Mouse (Mus musculus): ENCODE measurements around the gene Cd200r3. TPM values are rescaled to one million over a fixed set of nuclear protein-coding genes. Genes with fewer than 3 reads are reported as not detected.

Gene Cd200r3
- polyA plus RNA-seq (2014; fragmentation: Nextera tagmentation; extraction: Ambion mirVana), result not detected in 2 replicates

DNA sequence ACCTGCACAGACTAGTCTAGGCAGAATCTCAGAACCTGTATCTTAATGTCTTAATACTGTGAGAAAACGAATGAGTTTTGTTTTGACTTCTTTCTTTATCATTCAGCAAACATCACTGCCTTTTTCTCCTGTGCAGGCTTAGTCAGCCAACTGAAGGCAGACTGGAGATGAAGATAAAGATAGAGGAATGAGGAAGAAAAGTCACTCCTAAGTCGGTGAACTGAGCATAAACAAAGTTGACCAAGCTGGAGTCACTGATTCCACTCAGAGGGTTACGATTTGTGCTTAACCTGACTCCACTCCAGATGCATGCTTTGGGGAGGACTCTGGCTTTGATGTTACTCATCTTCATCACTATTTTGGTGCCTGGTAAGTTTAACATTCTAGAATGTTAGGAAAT is at the start of gene Cd200r3:
Gene Cd200r3 (plus strand): TSS at position 211 of the 400 bp plus-strand sequence.
- H3K4me2 ChIP-seq (ENCODE audit: low read depth), result no peak within 1 kb of the TSS
- DNase-seq (ENCODE audit: low spot score) (no peak), ATAC-seq (ENCODE audit: insufficient read depth, low FRiP score, low TSS enrichment) (no peak)
- H3K9me3 ChIP-seq (ENCODE audit: control insufficient read depth, low read length), result no peaks in the 10 kb centered on the region
- H3K4me3 ChIP-seq (ENCODE audit: low read depth, low read length), result no peak within 1 kb of the TSS
- no peaks in the 10 kb centered on the region for H3K27me3 ChIP-seq (ENCODE audit: control insufficient read depth, insufficient read depth, low read length)
- no peaks in the 10 kb centered on the region for H3K4me1 ChIP-seq (ENCODE audit: control insufficient read depth, insufficient read depth, low read length)
- WGBS, result 82% methylated on average over 3 of the region's 3 CpGs
- no peak within 1 kb of the TSS for H3K9ac ChIP-seq (ENCODE audit: low read length)
- no peaks in the 10 kb centered on the region for H3K36me3 ChIP-seq (ENCODE audit: control insufficient read depth, insufficient read depth, low read length)
- H3K27ac ChIP-seq (ENCODE audit: low read depth, low read length), result no peak within 1 kb of the TSS

DNA sequence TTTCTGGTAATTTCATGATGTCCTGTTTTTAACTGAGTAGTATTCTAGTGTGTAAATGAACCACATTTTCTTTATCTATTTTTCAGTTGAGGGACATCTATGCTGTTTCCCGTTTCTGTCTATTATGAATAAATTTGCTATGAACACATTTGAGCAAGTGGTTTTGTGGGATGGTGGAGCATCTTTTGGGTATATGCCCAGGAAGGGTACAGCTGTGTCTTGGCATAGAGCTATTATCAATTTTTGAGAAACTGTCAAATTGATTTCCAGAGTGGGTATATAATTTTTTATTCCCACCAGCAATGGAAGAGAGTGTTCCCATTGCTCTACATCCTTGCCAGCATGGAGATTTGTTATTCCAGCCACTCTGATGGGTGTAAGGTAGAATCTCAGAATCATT is 11.5 kb upstream of the Cd200r3 start:
- ATAC-seq (ENCODE audit: insufficient read depth, low FRiP score, low TSS enrichment) (no peak), DNase-seq (ENCODE audit: low spot score) (no peak)
- Histone ChIP-seq H3K9me3 (ENCODE audit: control insufficient read depth, low read length) (no peaks in the 10 kb centered on the region), H3K4me1 (ENCODE audit: control insufficient read depth, insufficient read depth, low read length) (no peaks in the 10 kb centered on the region), H3K9ac (ENCODE audit: low read length) (no peak overlapping the region), H3K36me3 (ENCODE audit: control insufficient read depth, insufficient read depth, low read length) (no peaks in the 10 kb centered on the region), H3K27ac (ENCODE audit: low read depth, low read length) (no peak overlapping the region), H3K4me2 (ENCODE audit: low read depth) (no peak overlapping the region), H3K4me3 (ENCODE audit: low read depth, low read length) (no peak overlapping the region), H3K27me3 (ENCODE audit: control insufficient read depth, insufficient read depth, low read length) (no peaks in the 10 kb centered on the region)
- WGBS, result 92% methylated on average over 1 of the region's 1 CpGs

DNA sequence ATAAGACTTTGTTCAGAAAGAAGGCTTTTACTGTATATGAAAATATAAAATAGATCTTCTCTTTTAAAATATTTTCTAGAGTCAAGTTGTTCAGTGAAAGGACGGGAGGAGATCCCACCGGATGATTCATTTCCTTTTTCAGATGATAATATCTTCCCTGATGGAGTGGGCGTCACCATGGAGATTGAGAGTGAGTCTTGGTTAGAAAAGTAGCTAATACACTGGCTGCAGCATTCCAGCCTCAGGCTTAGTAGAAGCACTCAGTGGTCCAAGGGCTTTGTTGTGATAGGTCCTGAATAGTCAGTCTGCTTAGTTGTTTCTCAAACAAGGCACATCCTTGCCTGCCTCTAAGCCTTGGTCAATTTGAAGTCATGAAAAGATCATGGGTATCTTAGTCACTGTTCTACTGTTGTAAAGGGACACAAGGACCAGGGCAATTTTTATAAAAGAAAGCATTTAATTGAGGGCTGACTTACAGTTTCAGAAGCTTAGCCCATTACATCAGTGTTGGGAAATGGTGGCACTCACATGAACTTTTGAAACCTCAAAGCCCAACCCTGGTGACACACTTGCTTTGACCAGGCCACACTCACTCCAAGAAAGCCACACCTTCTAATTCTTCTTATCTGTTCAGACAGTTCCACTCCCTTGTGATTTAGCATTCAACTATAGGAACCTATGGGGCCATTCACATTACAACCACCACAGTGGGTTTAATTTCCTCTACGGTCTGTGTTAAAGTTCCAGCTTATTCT is 8.1 kb downstream of the Cd200r3 start:
- Histone ChIP-seq H3K9ac (ENCODE audit: low read length) (no peak overlapping the region), H3K4me1 (ENCODE audit: control insufficient read depth, insufficient read depth, low read length) (no peaks in the 10 kb centered on the region), H3K36me3 (ENCODE audit: control insufficient read depth, insufficient read depth, low read length) (no peaks in the 10 kb centered on the region), H3K4me3 (ENCODE audit: low read depth, low read length) (no peak overlapping the region), H3K4me2 (ENCODE audit: low read depth) (no peak overlapping the region), H3K27ac (ENCODE audit: low read depth, low read length) (no peak overlapping the region), H3K9me3 (ENCODE audit: control insufficient read depth, low read length) (no peaks in the 10 kb centered on the region), H3K27me3 (ENCODE audit: control insufficient read depth, insufficient read depth, low read length) (no peaks in the 10 kb centered on the region)
- DNase-seq (ENCODE audit: low spot score), result no peak
- WGBS, result 84% methylated on average over 4 of the region's 4 CpGs
- no peak for ATAC-seq (ENCODE audit: insufficient read depth, low FRiP score, low TSS enrichment)

DNA sequence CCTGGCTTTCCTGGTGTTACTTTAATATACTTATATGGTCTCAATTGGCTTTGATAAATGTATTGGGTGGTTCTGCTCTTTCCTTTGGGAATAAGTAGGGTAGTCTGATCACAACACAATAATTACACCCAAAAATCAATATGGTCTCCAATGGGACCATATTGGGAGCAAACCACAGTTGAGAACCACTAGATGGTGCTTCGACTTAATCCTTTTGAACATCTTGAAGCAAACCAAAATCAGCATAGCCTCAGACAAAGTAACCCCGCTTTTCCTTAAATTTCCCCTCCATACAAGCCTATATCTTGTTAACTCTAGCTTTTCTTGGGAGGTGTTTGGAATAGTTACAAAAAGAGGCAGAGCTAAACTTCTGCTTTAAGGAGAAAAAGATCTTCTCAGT is 18.8 kb downstream of the Cd200r3 start:
- H3K4me3 ChIP-seq (ENCODE audit: low read depth, low read length), result no peak overlapping the region
- H3K27me3 ChIP-seq (ENCODE audit: control insufficient read depth, insufficient read depth, low read length), result no peaks in the 10 kb centered on the region
- H3K9me3 ChIP-seq (ENCODE audit: control insufficient read depth, low read length), result no peaks in the 10 kb centered on the region
- H3K27ac ChIP-seq (ENCODE audit: low read depth, low read length), result no peak overlapping the region
- no peak overlapping the region for H3K4me2 ChIP-seq (ENCODE audit: low read depth)
- no peak for DNase-seq (ENCODE audit: low spot score)
- no peak for ATAC-seq (ENCODE audit: insufficient read depth, low FRiP score, low TSS enrichment)
- 84% methylated on average over 2 of the region's 2 CpGs for WGBS
- H3K36me3 ChIP-seq (ENCODE audit: control insufficient read depth, insufficient read depth, low read length), result no peaks in the 10 kb centered on the region
- no peaks in the 10 kb centered on the region for H3K4me1 ChIP-seq (ENCODE audit: control insufficient read depth, insufficient read depth, low read length)
- H3K9ac ChIP-seq (ENCODE audit: low read length), result no peak overlapping the region

DNA sequence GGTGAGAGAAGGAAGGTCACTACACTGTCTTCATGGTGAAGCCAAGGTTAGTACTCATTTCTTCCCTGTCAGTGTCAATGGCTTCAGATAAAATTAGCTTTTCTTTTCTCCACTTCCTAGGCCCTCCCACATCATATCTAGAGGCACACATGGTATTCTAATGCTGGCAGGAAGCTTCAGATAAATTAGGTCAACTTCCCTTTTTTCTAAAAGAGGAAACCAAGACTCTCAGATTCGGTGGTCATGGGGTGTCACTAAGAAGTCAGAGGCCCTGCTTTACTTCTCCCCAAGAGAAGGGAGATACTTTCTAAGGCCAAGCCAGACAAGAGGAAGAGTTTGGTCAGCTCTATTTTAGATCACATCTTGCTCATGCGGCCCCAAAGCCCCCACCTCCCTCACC is 19.3 kb downstream of the Cd200r3 start:
- Histone ChIP-seq H3K9ac (ENCODE audit: low read length) (no peak overlapping the region), H3K4me2 (ENCODE audit: low read depth) (no peak overlapping the region), H3K27ac (ENCODE audit: low read depth, low read length) (no peak overlapping the region), H3K36me3 (ENCODE audit: control insufficient read depth, insufficient read depth, low read length) (no peaks in the 10 kb centered on the region), H3K27me3 (ENCODE audit: control insufficient read depth, insufficient read depth, low read length) (no peaks in the 10 kb centered on the region), H3K4me3 (ENCODE audit: low read depth, low read length) (no peak overlapping the region), H3K4me1 (ENCODE audit: control insufficient read depth, insufficient read depth, low read length) (no peaks in the 10 kb centered on the region), H3K9me3 (ENCODE audit: control insufficient read depth, low read length) (no peaks in the 10 kb centered on the region)
- 81% methylated on average over 2 of the region's 2 CpGs for WGBS
- ATAC-seq (ENCODE audit: insufficient read depth, low FRiP score, low TSS enrichment) (no peak), DNase-seq (ENCODE audit: low spot score) (no peak)

DNA sequence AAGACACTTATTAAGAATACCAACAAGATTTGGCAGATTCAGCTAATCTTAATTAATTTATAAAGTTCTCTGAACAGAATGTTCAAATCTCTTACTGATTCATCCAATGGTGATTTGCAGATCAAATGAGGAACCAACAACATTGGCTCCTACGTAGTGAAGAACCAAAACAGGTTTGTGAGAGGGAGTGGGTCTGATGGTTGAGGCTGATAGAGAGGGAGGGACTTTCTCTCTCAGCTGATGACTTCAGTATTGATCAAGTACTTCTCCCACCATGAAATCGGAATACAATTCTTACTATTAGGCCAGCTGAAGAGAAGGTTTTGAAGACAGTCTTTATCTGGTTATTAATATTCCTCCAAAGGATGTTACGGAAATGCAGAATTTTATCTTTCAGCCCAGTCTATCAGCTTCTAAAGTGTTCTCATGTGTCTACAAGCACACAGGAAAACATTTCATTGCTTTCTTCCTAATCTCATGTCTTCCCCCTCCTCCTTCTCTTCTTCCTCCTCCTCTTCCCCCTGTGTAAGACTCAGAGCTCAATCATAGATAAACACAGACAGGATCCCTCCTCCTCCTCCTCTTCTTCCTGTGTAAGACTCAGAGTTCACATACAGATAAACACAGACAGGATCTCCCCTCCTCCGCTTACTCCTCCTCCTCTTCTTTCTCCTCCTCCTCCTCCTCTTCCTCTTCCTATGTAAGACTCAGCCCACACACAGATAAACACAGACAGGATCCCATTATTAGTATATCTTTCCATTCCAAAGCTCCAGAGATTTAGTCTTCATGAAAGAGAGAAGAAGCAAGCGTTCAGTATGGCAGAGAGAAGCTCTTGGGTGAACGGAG is 21.3 kb downstream of the Cd200r3 start:
- H3K27me3 ChIP-seq (ENCODE audit: control insufficient read depth, insufficient read depth, low read length), result no peaks in the 10 kb centered on the region
- H3K4me3 ChIP-seq (ENCODE audit: low read depth, low read length), result no peak overlapping the region
- H3K9ac ChIP-seq (ENCODE audit: low read length), result no peak overlapping the region
- WGBS, result 88% methylated on average over 6 of the region's 6 CpGs
- H3K27ac ChIP-seq (ENCODE audit: low read depth, low read length), result no peak overlapping the region
- H3K4me1 ChIP-seq (ENCODE audit: control insufficient read depth, insufficient read depth, low read length), result no peaks in the 10 kb centered on the region
- H3K9me3 ChIP-seq (ENCODE audit: control insufficient read depth, low read length), result no peaks in the 10 kb centered on the region
- no peak for DNase-seq (ENCODE audit: low spot score)
- H3K4me2 ChIP-seq (ENCODE audit: low read depth), result no peak overlapping the region
- no peak for ATAC-seq (ENCODE audit: insufficient read depth, low FRiP score, low TSS enrichment)
- no peaks in the 10 kb centered on the region for H3K36me3 ChIP-seq (ENCODE audit: control insufficient read depth, insufficient read depth, low read length)

DNA sequence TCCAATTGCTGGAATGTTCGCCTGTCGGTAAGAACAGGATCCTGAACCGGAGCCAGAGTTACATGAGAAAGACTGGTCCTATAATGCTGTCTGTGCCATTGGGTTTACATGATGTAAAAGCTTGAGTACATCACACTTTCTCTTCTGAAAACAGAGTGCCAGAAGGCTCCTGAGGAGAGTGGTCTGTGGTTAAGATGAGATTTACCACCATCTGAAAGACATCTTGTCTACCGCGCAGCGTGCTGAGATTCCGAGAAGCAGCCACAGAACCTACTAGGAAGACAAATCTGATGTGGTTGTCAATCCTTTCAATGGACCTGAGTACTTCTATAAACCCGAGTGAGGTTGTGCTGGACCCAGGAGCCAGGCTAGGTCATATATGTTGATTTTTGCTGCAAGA is 21.9 kb downstream of the Cd200r3 start:
- Histone ChIP-seq H3K4me1 (ENCODE audit: control insufficient read depth, insufficient read depth, low read length) (no peaks in the 10 kb centered on the region), H3K4me2 (ENCODE audit: low read depth) (no peak overlapping the region), H3K36me3 (ENCODE audit: control insufficient read depth, insufficient read depth, low read length) (no peaks in the 10 kb centered on the region), H3K9ac (ENCODE audit: low read length) (no peak overlapping the region), H3K9me3 (ENCODE audit: control insufficient read depth, low read length) (no peaks in the 10 kb centered on the region), H3K4me3 (ENCODE audit: low read depth, low read length) (no peak overlapping the region), H3K27ac (ENCODE audit: low read depth, low read length) (no peak overlapping the region), H3K27me3 (ENCODE audit: control insufficient read depth, insufficient read depth, low read length) (no peaks in the 10 kb centered on the region)
- DNase-seq (ENCODE audit: low spot score) (no peak), ATAC-seq (ENCODE audit: insufficient read depth, low FRiP score, low TSS enrichment) (no peak)
- WGBS, result 92% methylated on average over 8 of the region's 8 CpGs

DNA sequence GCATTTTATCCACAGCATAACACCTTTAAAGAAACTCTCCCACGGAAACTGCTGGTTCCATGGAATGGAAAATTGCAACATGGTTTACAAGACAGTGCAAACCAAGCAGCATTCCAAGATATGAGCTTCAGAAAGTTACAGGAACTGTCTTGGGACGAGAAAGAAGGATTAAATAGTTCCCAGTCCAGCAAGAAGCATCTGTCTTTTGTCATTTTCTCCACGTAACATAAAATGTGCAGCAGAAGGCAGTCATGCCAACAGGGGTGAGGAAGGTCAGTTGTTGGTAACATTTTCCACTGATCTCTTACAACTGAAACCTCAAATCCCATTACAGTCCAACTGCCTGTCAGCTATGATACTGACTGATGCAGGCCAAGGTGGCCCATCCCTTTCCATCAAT is 22.4 kb downstream of the Cd200r3 start:
- H3K27ac ChIP-seq (ENCODE audit: low read depth, low read length), result no peak overlapping the region
- no peak overlapping the region for H3K4me3 ChIP-seq (ENCODE audit: low read depth, low read length)
- no peak for ATAC-seq (ENCODE audit: insufficient read depth, low FRiP score, low TSS enrichment)
- 76% methylated on average over 3 of the region's 3 CpGs for WGBS
- no peaks in the 10 kb centered on the region for H3K9me3 ChIP-seq (ENCODE audit: control insufficient read depth, low read length)
- no peaks in the 10 kb centered on the region for H3K27me3 ChIP-seq (ENCODE audit: control insufficient read depth, insufficient read depth, low read length)
- no peak overlapping the region for H3K9ac ChIP-seq (ENCODE audit: low read length)
- no peaks in the 10 kb centered on the region for H3K36me3 ChIP-seq (ENCODE audit: control insufficient read depth, insufficient read depth, low read length)
- DNase-seq (ENCODE audit: low spot score), result no peak
- no peaks in the 10 kb centered on the region for H3K4me1 ChIP-seq (ENCODE audit: control insufficient read depth, insufficient read depth, low read length)
- H3K4me2 ChIP-seq (ENCODE audit: low read depth), result no peak overlapping the region

DNA sequence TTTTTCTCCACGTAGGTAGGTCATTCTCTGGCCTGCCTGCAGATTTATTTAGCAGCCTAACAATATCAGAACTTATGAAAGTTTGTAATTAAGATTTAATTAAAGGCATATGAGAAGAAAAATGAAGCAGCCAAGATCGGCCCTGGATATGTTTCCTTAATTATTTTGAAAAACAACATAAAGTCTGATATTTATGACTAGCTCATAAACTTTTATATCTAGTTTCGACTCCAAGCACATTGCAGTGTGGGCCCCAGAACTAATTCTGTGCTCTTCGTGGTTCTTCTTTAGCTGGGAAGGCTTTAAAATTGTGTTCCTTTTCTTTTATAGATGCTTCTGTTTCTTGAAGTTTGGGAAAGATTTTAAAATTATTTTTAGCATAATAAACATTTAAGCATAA is 23.4 kb downstream of the Cd200r3 start:
- no peak for DNase-seq (ENCODE audit: low spot score)
- H3K27me3 ChIP-seq (ENCODE audit: control insufficient read depth, insufficient read depth, low read length), result no peaks in the 10 kb centered on the region
- H3K9me3 ChIP-seq (ENCODE audit: control insufficient read depth, low read length), result no peaks in the 10 kb centered on the region
- no peak overlapping the region for H3K9ac ChIP-seq (ENCODE audit: low read length)
- H3K36me3 ChIP-seq (ENCODE audit: control insufficient read depth, insufficient read depth, low read length), result no peaks in the 10 kb centered on the region
- H3K4me2 ChIP-seq (ENCODE audit: low read depth), result no peak overlapping the region
- no peak for ATAC-seq (ENCODE audit: insufficient read depth, low FRiP score, low TSS enrichment)
- no peak overlapping the region for H3K4me3 ChIP-seq (ENCODE audit: low read depth, low read length)
- 88% methylated on average over 4 of the region's 4 CpGs for WGBS
- H3K27ac ChIP-seq (ENCODE audit: low read depth, low read length), result no peak overlapping the region
- H3K4me1 ChIP-seq (ENCODE audit: control insufficient read depth, insufficient read depth, low read length), result no peaks in the 10 kb centered on the region

All from neural tube, embryonic 11.5 days (tissue).